In the genomic region with DNA sequence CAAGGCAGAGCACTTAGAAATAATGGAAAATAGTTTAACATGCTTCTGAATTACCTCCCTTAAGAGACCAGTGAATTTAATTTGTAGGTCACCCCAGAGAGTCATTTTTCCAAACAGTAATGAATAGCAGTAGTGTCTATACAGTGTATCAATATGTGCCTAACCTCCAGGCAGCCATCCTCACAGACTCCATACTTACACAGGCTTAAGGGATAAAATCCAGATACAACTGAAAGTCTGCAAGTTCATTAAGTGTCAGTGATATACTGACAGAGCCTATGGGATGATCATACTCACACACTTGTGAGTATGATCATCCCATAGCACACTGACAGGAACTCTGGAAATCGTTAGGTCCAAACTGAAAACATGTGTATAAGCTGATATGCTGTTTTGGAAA, we compare ENCODE assay signal across 23 mouse cellular contexts.
DNase-seq lines count a peak whose midpoint lies in the region; ATAC-seq lines count a peak whose summit lies in the region.
"Had no signal": no experiment of that assay in that cellular context is flagged by ENCODE, and none has a peak within 500 bp of the region (broad histone marks: within the 10 kb centered on the region; RNA-seq: fewer than 3 reads in every experiment).

No protein-coding gene starts in this region.

- no peak overlapping the region for H3K27ac ChIP-seq in limb, embryonic 11.5 days (replicated peaks; ENCODE audit: low read depth, low read length)
- no peak overlapping the region for H3K27ac ChIP-seq in limb, embryonic 10.5 days
- H3K27ac ChIP-seq in limb, embryonic 13.5 days, result no peak overlapping the region
- H3K27ac ChIP-seq: embryonic facial prominence, embryonic 12.5 days; embryonic facial prominence, embryonic 15.5 days; forebrain, embryonic 10.5 days; forebrain, embryonic 12.5 days had no signal

- no peaks in the 10 kb centered on the region for H3K36me3 ChIP-seq in limb, embryonic 11.5 days (ENCODE audit: control insufficient read depth, insufficient read depth, low read length)
- no peaks in the 10 kb centered on the region for H3K36me3 ChIP-seq in limb, embryonic 10.5 days
- H3K36me3 ChIP-seq in limb, embryonic 13.5 days, result no peaks in the 10 kb centered on the region
- H3K36me3 ChIP-seq: embryonic facial prominence, embryonic 12.5 days; embryonic facial prominence, embryonic 15.5 days; forebrain, embryonic 10.5 days; forebrain, embryonic 12.5 days had no signal

- no peaks in the 10 kb centered on the region for H3K9me3 ChIP-seq in limb, embryonic 11.5 days (ENCODE audit: control insufficient read depth, low read length)
- H3K9me3 ChIP-seq in limb, embryonic 10.5 days (replicated peaks), result no peaks in the 10 kb centered on the region
- no peaks in the 10 kb centered on the region for H3K9me3 ChIP-seq in limb, embryonic 13.5 days
- H3K9me3 ChIP-seq: embryonic facial prominence, embryonic 12.5 days; embryonic facial prominence, embryonic 15.5 days; forebrain, embryonic 10.5 days; forebrain, embryonic 12.5 days had no signal

- DNase-seq in limb, embryonic 11.5 days (ENCODE audit: low spot score), result no peak
- no peak for DNase-seq in limb, embryonic 10.5 days (ENCODE audit: low spot score)
- peak; percentile 20 for DNase-seq in forelimb bud, embryonic 11.5 days (ENCODE audit: low read depth, low spot score)
- DNase-seq in mesoderm, embryonic 11.5 days (ENCODE audit: low read depth, low spot score), result peak; percentile 10
- DNase-seq in gastrocnemius, postnatal 4 days (ENCODE audit: low spot score in 2 of 2), result no peak
- no peak for DNase-seq in cerebellum, adult 9-10 months
- DNase-seq: adrenal gland, adult 2 months; adrenal gland, postnatal 10 days; adrenal gland, postnatal 25 days; cerebellum, adult 11 months; cerebellum, adult 18-20 months; cerebellum, adult 8-10 months; cerebellum, postnatal 10 days; cerebellum, postnatal 25 days had no signal

- ATAC-seq in limb, embryonic 11.5 days (ENCODE audit: insufficient number of reproducible peaks, low FRiP score, low TSS enrichment, low read depth), result peak; percentile 72; the same call in 1 of the 2 replicates
- ATAC-seq in limb, embryonic 13.5 days (ENCODE audit: low FRiP score, low read depth), result peak; percentile 82
- ATAC-seq in megakaryocyte-erythroid progenitor cell, adult 5-6 weeks (replicated peaks; ENCODE audit: low FRiP score, low TSS enrichment, poor library complexity, severe bottlenecking), result no peak
- ATAC-seq: forebrain, embryonic 14.5 days; forebrain, embryonic 16.5 days had no signal

- no peak overlapping the region for H3K4me2 ChIP-seq in limb, embryonic 11.5 days (ENCODE audit: low read depth, severe bottlenecking)
- no peak overlapping the region for H3K4me2 ChIP-seq in limb, embryonic 13.5 days (replicated peaks)
- H3K4me2 ChIP-seq: embryonic facial prominence, embryonic 12.5 days; embryonic facial prominence, embryonic 15.5 days; forebrain, embryonic 12.5 days had no signal

- 50% methylated on average over 1 of the region's 1 CpGs for WGBS in limb, embryonic 11.5 days
- 65% methylated on average over 1 of the region's 1 CpGs for WGBS in limb, embryonic 10.5 days
- WGBS in limb, embryonic 13.5 days, result 41% methylated on average over 1 of the region's 1 CpGs

- H3K4me1 ChIP-seq in limb, embryonic 11.5 days (ENCODE audit: control insufficient read depth, insufficient read depth, low read length), result no peaks in the 10 kb centered on the region
- no peaks in the 10 kb centered on the region for H3K4me1 ChIP-seq in limb, embryonic 10.5 days
- H3K4me1 ChIP-seq in limb, embryonic 13.5 days, result no peaks in the 10 kb centered on the region
- H3K4me1 ChIP-seq: embryonic facial prominence, embryonic 12.5 days; embryonic facial prominence, embryonic 15.5 days; forebrain, embryonic 10.5 days; forebrain, embryonic 12.5 days had no signal

- no peaks in the 10 kb centered on the region for H3K27me3 ChIP-seq in limb, embryonic 11.5 days (ENCODE audit: control insufficient read depth, insufficient read depth, low read length)
- H3K27me3 ChIP-seq in limb, embryonic 10.5 days (ENCODE audit: low read depth, poor library complexity, severe bottlenecking), result no peaks in the 10 kb centered on the region
- H3K27me3 ChIP-seq in limb, embryonic 13.5 days, result no peaks in the 10 kb centered on the region
- H3K27me3 ChIP-seq: embryonic facial prominence, embryonic 12.5 days; embryonic facial prominence, embryonic 15.5 days; forebrain, embryonic 12.5 days had no signal

- H3K9ac ChIP-seq in limb, embryonic 11.5 days (ENCODE audit: low read length), result no peak overlapping the region
- H3K9ac ChIP-seq in limb, embryonic 13.5 days, result no peak overlapping the region
- H3K9ac ChIP-seq: embryonic facial prominence, embryonic 12.5 days; embryonic facial prominence, embryonic 15.5 days; forebrain, embryonic 12.5 days had no signal

- no peak overlapping the region for H3K4me3 ChIP-seq in limb, embryonic 11.5 days (ENCODE audit: low read depth, low read length)
- H3K4me3 ChIP-seq in limb, embryonic 10.5 days, result no peak overlapping the region
- no peak overlapping the region for H3K4me3 ChIP-seq in limb, embryonic 13.5 days
- H3K4me3 ChIP-seq: embryonic facial prominence, embryonic 12.5 days; embryonic facial prominence, embryonic 15.5 days; erythroblast, embryonic 14.5 days; forebrain, embryonic 10.5 days; forebrain, embryonic 12.5 days had no signal

Comparison
In these comparisons a context has a peak if more than half of its experiments do, and no peak if none do; other contexts are left out.
1. DNase-seq: peak in forelimb bud, embryonic 11.5 days (single experiment) and mesoderm, embryonic 11.5 days (single experiment); none in limb, embryonic 11.5 days (single experiment), limb, embryonic 10.5 days (single experiment), gastrocnemius, postnatal 4 days (0 of 2) and cerebellum, adult 9-10 months (single experiment).